Mouse (Mus musculus): ENCODE data around the gene Apba2. TPM values are rescaled to one million over a fixed set of nuclear protein-coding genes. Genes with fewer than 3 reads are reported as not detected.

Apba2 gene
- polyA plus RNA-seq, 1 experiment: 0.48 TPM

DNA sequence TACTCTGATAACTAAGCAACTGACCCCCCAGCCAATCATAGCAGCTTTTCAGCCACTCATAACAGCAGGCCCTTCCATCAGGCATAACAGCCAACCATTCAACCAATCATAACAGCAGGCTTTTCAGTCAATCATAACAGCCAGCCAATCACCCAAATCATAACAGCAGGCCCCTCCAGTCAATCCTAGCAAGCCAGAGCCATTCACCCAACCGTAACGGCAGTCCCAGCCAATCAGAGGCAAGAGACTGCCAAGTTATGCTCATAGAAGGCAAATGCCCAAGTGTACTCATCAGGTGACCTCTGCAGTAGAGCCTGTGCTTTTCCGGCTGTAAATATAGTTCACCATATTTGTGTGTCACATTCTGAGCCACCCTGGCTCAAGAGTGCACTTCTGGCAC is 85.1 kb downstream of the Apba2 start:
- DNase-seq: no peak
- 89% methylated on average over 3 of the region's 3 CpGs for WGBS
- no peaks in the 10 kb centered on the region for H3K4me1 ChIP-seq (ENCODE audit: control insufficient read depth, insufficient read depth, low read length)
- TF ChIP-seq CTCF (conservative IDR thresholded peaks at IDR 0.05; ENCODE audit: insufficient read depth, insufficient read length, low read depth, low read length): no peak
- no peak for TF ChIP-seq POLR2A (IDR thresholded peaks at IDR 0.05; ENCODE audit: low read depth, low read length)
- no peak overlapping the region for H3K27ac ChIP-seq (ENCODE audit: insufficient read depth, low read depth, low read length)
- H3K27me3 ChIP-seq (replicated peaks; ENCODE audit: control insufficient read depth, insufficient read depth, low read length): no peaks in the 10 kb centered on the region
- no peaks in the 10 kb centered on the region for H3K36me3 ChIP-seq (ENCODE audit: control insufficient read depth, insufficient read depth, low read length)
- H3K4me3 ChIP-seq (ENCODE audit: insufficient read depth, low read depth, low read length): no peak overlapping the region

DNA sequence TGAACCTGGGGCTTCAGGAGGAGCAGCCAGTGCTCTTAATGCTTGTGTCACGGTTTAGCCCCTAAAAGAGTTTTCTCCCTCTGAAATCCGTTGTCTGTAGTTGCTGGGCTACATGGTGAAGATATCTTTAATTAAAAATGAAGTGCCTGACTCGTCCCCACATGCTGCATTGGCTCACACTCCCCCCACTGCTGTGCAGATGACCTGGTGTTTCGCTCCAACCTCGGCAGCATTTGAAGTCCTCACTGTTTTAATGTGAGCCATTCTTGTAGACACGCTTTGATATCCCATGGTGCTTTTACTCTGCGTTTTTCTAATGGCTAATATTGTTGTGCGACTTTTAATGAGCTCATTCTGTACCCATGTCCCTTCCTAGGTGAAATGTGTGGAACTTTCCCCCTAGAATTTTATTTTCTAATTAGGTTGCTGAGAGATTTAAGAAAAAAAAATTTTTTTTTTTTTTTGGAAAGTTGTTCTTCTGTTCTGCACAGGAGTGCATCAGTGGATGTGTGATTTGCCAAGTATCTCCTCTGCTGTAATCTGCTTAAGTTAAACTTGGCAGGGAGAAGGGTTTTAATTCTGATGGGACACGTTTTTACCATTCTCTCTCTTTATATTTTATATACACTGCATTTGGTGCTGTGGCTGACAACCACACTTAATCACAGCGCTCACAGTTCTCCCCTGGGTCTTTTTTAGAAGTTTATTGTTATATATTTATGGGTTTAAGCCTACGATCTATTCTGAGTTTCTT is 87.3 kb downstream of the Apba2 start:
- Histone ChIP-seq H3K4me1 (ENCODE audit: control insufficient read depth, insufficient read depth, low read length) (no peaks in the 10 kb centered on the region), H3K36me3 (ENCODE audit: control insufficient read depth, insufficient read depth, low read length) (no peaks in the 10 kb centered on the region), H3K27ac (ENCODE audit: insufficient read depth, low read depth, low read length) (no peak overlapping the region), H3K4me3 (ENCODE audit: insufficient read depth, low read depth, low read length) (no peak overlapping the region), H3K27me3 (replicated peaks; ENCODE audit: control insufficient read depth, insufficient read depth, low read length) (no peaks in the 10 kb centered on the region)
- DNase-seq: no peak
- WGBS: 64% methylated on average over 11 of the region's 11 CpGs
- no peak for TF ChIP-seq CTCF (conservative IDR thresholded peaks at IDR 0.05; ENCODE audit: insufficient read depth, insufficient read length, low read depth, low read length)
- TF ChIP-seq POLR2A (IDR thresholded peaks at IDR 0.05; ENCODE audit: low read depth, low read length): no peak

DNA sequence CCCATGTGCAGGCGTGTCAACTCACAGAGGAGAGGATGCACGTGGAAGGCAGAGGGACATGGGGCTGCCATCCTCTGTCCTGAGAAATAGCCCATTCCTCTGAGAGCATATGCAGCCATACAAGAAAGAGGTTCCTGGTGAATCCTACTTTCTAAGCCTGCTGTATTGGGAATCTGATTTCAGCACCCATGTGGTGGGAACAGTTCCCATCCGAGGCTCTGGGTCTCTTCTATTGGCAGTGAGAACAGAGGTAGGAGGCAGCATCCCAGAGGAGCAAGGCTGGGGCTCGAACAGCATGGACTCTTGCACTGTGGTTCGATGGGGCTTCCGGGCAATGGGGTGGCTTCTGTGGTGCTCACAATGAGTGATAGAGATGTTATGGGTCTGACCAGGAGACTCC is 93.8 kb downstream of the Apba2 start:
- no peaks in the 10 kb centered on the region for H3K4me1 ChIP-seq (ENCODE audit: control insufficient read depth, insufficient read depth, low read length)
- TF ChIP-seq CTCF (conservative IDR thresholded peaks at IDR 0.05; ENCODE audit: insufficient read depth, insufficient read length, low read depth, low read length) (no peak), POLR2A (IDR thresholded peaks at IDR 0.05; ENCODE audit: low read depth, low read length) (no peak)
- no peaks in the 10 kb centered on the region for H3K27me3 ChIP-seq (replicated peaks; ENCODE audit: control insufficient read depth, insufficient read depth, low read length)
- WGBS: 68% methylated on average over 6 of the region's 6 CpGs
- no peak overlapping the region for H3K4me3 ChIP-seq (ENCODE audit: insufficient read depth, low read depth, low read length)
- no peak overlapping the region for H3K27ac ChIP-seq (ENCODE audit: insufficient read depth, low read depth, low read length)
- DNase-seq: no peak
- H3K36me3 ChIP-seq (ENCODE audit: control insufficient read depth, insufficient read depth, low read length): no peaks in the 10 kb centered on the region

DNA sequence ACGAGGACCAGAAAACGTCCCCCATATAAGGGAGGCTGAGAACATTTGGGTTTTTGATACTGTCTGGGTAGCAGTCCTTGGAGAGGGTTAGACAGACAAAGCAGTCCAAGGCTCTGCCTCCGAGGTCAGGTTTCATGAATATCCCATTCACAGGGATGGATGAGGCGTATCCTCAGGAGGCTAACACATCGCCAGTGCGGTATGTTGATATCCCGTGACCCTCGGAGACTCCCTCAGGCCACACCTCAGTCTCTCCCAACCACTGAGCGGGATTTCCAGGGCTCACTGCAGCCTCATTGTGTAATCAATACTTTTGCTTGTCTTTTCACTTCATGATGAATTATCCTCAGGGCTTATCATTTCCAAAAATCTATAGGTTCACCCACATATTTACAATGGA is 95.1 kb downstream of the Apba2 start:
- H3K4me1 ChIP-seq (ENCODE audit: control insufficient read depth, insufficient read depth, low read length): no peaks in the 10 kb centered on the region
- H3K36me3 ChIP-seq (ENCODE audit: control insufficient read depth, insufficient read depth, low read length): no peaks in the 10 kb centered on the region
- no peak for TF ChIP-seq CTCF (conservative IDR thresholded peaks at IDR 0.05; ENCODE audit: insufficient read depth, insufficient read length, low read depth, low read length)
- no peak for TF ChIP-seq POLR2A (IDR thresholded peaks at IDR 0.05; ENCODE audit: low read depth, low read length)
- H3K4me3 ChIP-seq (ENCODE audit: insufficient read depth, low read depth, low read length): no peak overlapping the region
- WGBS: 43% methylated on average over 9 of the region's 9 CpGs
- DNase-seq: no peak
- H3K27ac ChIP-seq (ENCODE audit: insufficient read depth, low read depth, low read length): no peak overlapping the region
- no peaks in the 10 kb centered on the region for H3K27me3 ChIP-seq (replicated peaks; ENCODE audit: control insufficient read depth, insufficient read depth, low read length)

DNA sequence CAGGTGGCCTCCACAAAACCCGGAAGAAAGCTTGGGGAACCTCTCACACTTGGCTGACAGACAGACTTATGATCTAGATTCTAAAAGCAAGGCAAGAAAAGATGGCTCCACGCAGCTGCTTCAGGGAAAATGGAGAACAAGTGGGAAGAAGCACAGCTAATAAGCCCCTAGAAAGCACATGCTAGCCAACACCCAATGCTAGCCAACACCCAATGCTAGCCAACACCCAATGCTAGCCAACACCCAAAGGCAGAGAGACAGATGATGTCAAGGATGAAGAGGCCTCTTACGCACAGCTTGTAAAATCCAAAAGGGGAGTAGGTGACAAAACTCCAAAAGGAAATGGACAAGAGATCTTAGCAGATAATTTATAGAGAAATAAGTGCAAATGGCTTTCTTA is 108.4 kb downstream of the Apba2 start:
- 78% methylated on average over 3 of the region's 3 CpGs for WGBS
- H3K27ac ChIP-seq (ENCODE audit: insufficient read depth, low read depth, low read length): no peak overlapping the region
- no peak for DNase-seq
- TF ChIP-seq CTCF (conservative IDR thresholded peaks at IDR 0.05; ENCODE audit: insufficient read depth, insufficient read length, low read depth, low read length) (no peak), POLR2A (IDR thresholded peaks at IDR 0.05; ENCODE audit: low read depth, low read length) (no peak)
- H3K4me3 ChIP-seq (ENCODE audit: insufficient read depth, low read depth, low read length): no peak overlapping the region
- H3K4me1 ChIP-seq (ENCODE audit: control insufficient read depth, insufficient read depth, low read length): no peaks in the 10 kb centered on the region
- H3K27me3 ChIP-seq (replicated peaks; ENCODE audit: control insufficient read depth, insufficient read depth, low read length): no peaks in the 10 kb centered on the region
- H3K36me3 ChIP-seq (ENCODE audit: control insufficient read depth, insufficient read depth, low read length): no peaks in the 10 kb centered on the region

DNA sequence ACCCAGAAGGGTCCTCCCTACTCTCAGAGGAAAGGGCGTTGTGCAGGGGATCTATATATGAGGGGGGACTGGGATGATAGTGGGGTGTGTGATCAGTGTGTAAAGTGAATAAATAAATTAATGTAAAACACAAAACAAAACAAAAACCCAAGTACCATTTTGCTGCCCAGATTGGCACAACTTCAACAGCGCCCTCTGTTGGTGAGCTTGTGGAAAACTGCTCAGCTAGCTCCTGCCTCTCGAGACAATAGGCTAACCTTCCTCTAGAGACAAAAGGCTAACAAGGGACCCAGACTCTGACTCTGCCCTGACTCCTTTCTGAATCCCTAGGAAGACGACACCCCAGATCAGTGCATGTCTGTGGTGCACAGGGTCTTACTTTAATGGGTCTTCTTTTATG is 109.4 kb downstream of the Apba2 start:
- Histone ChIP-seq H3K27ac (ENCODE audit: insufficient read depth, low read depth, low read length) (no peak overlapping the region), H3K4me1 (ENCODE audit: control insufficient read depth, insufficient read depth, low read length) (no peaks in the 10 kb centered on the region), H3K4me3 (ENCODE audit: insufficient read depth, low read depth, low read length) (no peak overlapping the region), H3K36me3 (ENCODE audit: control insufficient read depth, insufficient read depth, low read length) (no peaks in the 10 kb centered on the region), H3K27me3 (replicated peaks; ENCODE audit: control insufficient read depth, insufficient read depth, low read length) (no peaks in the 10 kb centered on the region)
- 65% methylated on average over 4 of the region's 4 CpGs for WGBS
- no peak; the same call in 1 of the 2 replicates for TF ChIP-seq CTCF (conservative IDR thresholded peaks at IDR 0.05; ENCODE audit: insufficient read depth, insufficient read length, low read depth, low read length)
- no peak for TF ChIP-seq POLR2A (IDR thresholded peaks at IDR 0.05; ENCODE audit: low read depth, low read length)
- DNase-seq: no peak

DNA sequence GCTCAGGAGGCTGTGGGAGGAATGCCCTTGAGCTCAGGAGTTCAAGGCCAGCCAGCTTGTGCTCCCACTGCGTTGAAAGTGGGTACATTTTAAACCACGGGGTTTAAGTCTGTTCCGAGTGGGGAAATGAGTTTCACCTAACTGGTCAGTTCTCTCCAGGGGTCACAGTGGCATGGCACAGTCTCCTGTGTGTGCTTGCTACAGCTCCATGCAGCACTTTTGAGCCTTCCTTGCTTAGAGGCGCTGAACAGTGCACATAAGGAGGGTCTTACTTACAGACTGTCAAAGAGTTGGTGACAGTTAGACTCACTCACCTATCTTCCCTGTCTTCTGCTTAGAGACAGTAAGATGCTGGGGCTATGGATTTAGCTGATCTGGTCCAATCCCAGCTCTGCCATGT is 117.8 kb downstream of the Apba2 start:
- Histone ChIP-seq H3K4me1 (ENCODE audit: control insufficient read depth, insufficient read depth, low read length) (no peaks in the 10 kb centered on the region), H3K36me3 (ENCODE audit: control insufficient read depth, insufficient read depth, low read length) (no peaks in the 10 kb centered on the region), H3K4me3 (ENCODE audit: insufficient read depth, low read depth, low read length) (no peak overlapping the region), H3K27ac (ENCODE audit: insufficient read depth, low read depth, low read length) (no peak overlapping the region), H3K27me3 (replicated peaks; ENCODE audit: control insufficient read depth, insufficient read depth, low read length) (no peaks in the 10 kb centered on the region)
- WGBS: 80% methylated on average over 4 of the region's 4 CpGs
- no peak for TF ChIP-seq CTCF (conservative IDR thresholded peaks at IDR 0.05; ENCODE audit: insufficient read depth, insufficient read length, low read depth, low read length)
- TF ChIP-seq POLR2A (IDR thresholded peaks at IDR 0.05; ENCODE audit: low read depth, low read length): no peak
- DNase-seq: no peak

All from kidney, adult 2 months (tissue).